Comparison of ENCODE assay signal across 9 mouse cellular contexts in genomic region chr5:118259152-118259551, GRCm38 (mm10). TPM values are rescaled to one million over a fixed set of nuclear protein-coding genes. Genes with fewer than 3 reads are reported as not detected.
A peak's percentile ranks its signal among the peaks of the same experiment; 100 is the strongest.
DNase-seq lines count a peak whose midpoint lies in the region; ATAC-seq lines count a peak whose summit lies in the region.
"Had no signal": no experiment of that assay in that cellular context is flagged by ENCODE, and none has a peak within 500 bp of the region (broad histone marks: within the 10 kb centered on the region; RNA-seq: fewer than 3 reads in every experiment).

No protein-coding gene starts in this region.

- peak overlapping the region; percentile 35; the same call in 1 of the 2 replicates for H3K27ac ChIP-seq in midbrain, embryonic 12.5 days (replicated peaks)
- no peak overlapping the region for H3K27ac ChIP-seq in midbrain, embryonic 13.5 days
- H3K27ac ChIP-seq: heart, embryonic 15.5 days had no signal

- no peak for ATAC-seq in midbrain, embryonic 12.5 days (ENCODE audit: low FRiP score, low read depth)
- ATAC-seq in midbrain, embryonic 13.5 days = no peak; the same call in 1 of the 2 replicates

- intact Hi-C loops in heart, postnatal 14 days (cut with DNase I) = loop anchor here (10.0 kb wide), 2 partner anchors 144 to 174 kb away; no protein-coding TSS in a partner anchor
- intact Hi-C loops in heart, postnatal 36 days (cut with DNase I) = no loop called here

- no peaks in the 10 kb centered on the region for H3K27me3 ChIP-seq in midbrain, embryonic 12.5 days
- H3K27me3 ChIP-seq in midbrain, embryonic 13.5 days = no peaks in the 10 kb centered on the region
- H3K27me3 ChIP-seq: heart, embryonic 15.5 days had no signal

- 60% methylated on average over 6 of the region's 6 CpGs for WGBS in midbrain, embryonic 12.5 days
- WGBS in midbrain, embryonic 13.5 days = 49% methylated on average over 6 of the region's 6 CpGs

- peak; percentile 32 to 42 for DNase-seq in heart, postnatal 14 days
- no peak for DNase-seq in heart, postnatal 36 days
- DNase-seq in cerebellum, adult 8-10 months = peak; percentile 53
- DNase-seq in lung, postnatal 10 days = peak; percentile 63
- DNase-seq in thymus, postnatal 36 days = no peak

- H3K9me3 ChIP-seq in midbrain, embryonic 12.5 days = no peaks in the 10 kb centered on the region
- H3K9me3 ChIP-seq in midbrain, embryonic 13.5 days = no peaks in the 10 kb centered on the region
- H3K9me3 ChIP-seq: heart, embryonic 15.5 days had no signal

- H3K9ac ChIP-seq in midbrain, embryonic 12.5 days (replicated peaks) = no peak overlapping the region
- no peak overlapping the region for H3K9ac ChIP-seq in midbrain, embryonic 13.5 days (replicated peaks)
- H3K9ac ChIP-seq: heart, embryonic 15.5 days had no signal

- H3K4me3 ChIP-seq in midbrain, embryonic 12.5 days = no peak overlapping the region
- no peak overlapping the region for H3K4me3 ChIP-seq in midbrain, embryonic 13.5 days (replicated peaks)
- H3K4me3 ChIP-seq: heart, embryonic 15.5 days had no signal

- no peak overlapping the region for H3K4me2 ChIP-seq in midbrain, embryonic 12.5 days (replicated peaks)
- H3K4me2 ChIP-seq in midbrain, embryonic 13.5 days (replicated peaks) = no peak overlapping the region
- H3K4me2 ChIP-seq: heart, embryonic 15.5 days; liver, embryonic 11.5 days had no signal

- peaks cover 5% of the 10 kb centered on the region; the same call in 1 of the 2 replicates for H3K4me1 ChIP-seq in midbrain, embryonic 12.5 days
- H3K4me1 ChIP-seq in midbrain, embryonic 13.5 days (replicated peaks) = peaks cover 13% of the 10 kb centered on the region

- peaks cover 77% of the 10 kb centered on the region for H3K36me3 ChIP-seq in midbrain, embryonic 12.5 days
- peaks cover 82% of the 10 kb centered on the region for H3K36me3 ChIP-seq in midbrain, embryonic 13.5 days

RNA-seq across cellular contexts. Expression of gene 2410131K14Rik, which starts 14.1 kb away (rescaled TPM):
- 1 to 10 TPM; 9.2 to 9.3 TPM for total RNA-seq in heart, postnatal 14 days (2021)
- 1 to 10 TPM; 7.7 to 8.1 TPM for total RNA-seq in heart, postnatal 36 days (2021)
- 12.6 and 12.8 TPM in 2 replicates for polyA plus RNA-seq in midbrain, embryonic 12.5 days (2016; fragmentation: Nextera tagmentation; extraction: Ambion mirVana)
- polyA plus RNA-seq in midbrain, embryonic 13.5 days (2015; fragmentation: Nextera tagmentation; extraction: Ambion mirVana) = 15.0 and 15.1 TPM in 2 replicates

RNA-seq across cellular contexts. Expression of gene Rnft2, which starts 14.2 kb away (rescaled TPM):
- total RNA-seq in heart, postnatal 14 days (2021) = 1 to 10 TPM; 1.0 to 1.8 TPM
- 1 to 10 TPM; 2.0 to 2.5 TPM for total RNA-seq in heart, postnatal 36 days (2021)
- 8.7 and 10.3 TPM in 2 replicates for polyA plus RNA-seq in midbrain, embryonic 12.5 days (2016; fragmentation: Nextera tagmentation; extraction: Ambion mirVana)
- 12.6 and 13.1 TPM in 2 replicates for polyA plus RNA-seq in midbrain, embryonic 13.5 days (2015; fragmentation: Nextera tagmentation; extraction: Ambion mirVana)

Comparison
In these comparisons a context has a peak if more than half of its experiments do, and no peak if none do; other contexts are left out.
1. DNase-seq: peak in heart, postnatal 14 days (2 of 2), cerebellum, adult 8-10 months (single experiment) and lung, postnatal 10 days (single experiment); none in heart, postnatal 36 days (0 of 2) and thymus, postnatal 36 days (0 of 2).